Mouse (Mus musculus) small intestine, adult 2 months (tissue): ENCODE results near the gene Mink1.

ENCODE experiments used
- CTCF ChIP-seq: fragments of 200-500 bp; IDR thresholded peaks from 2 replicates; pipeline ENCODE4 v1.5.1; 2012; ENCODE audit warnings: low read depth, mild to moderate bottlenecking, control low read depth, inconsistent platforms, low read length, moderate library complexity, mixed read lengths; ENCODE audit not compliant: insufficient replicate concordance, insufficient read length; ENCODE audit errors: extremely low read depth
- POLR2A ChIP-seq: fragments of 200-500 bp; IDR thresholded peaks from 2 replicates; pipeline ENCODE4 v1.6.1; 2012; ENCODE audit warnings: low read depth, mild to moderate bottlenecking, control low read depth, inconsistent platforms, low read length, moderate library complexity

- TF ChIP-seq POLR2A (no peak), CTCF (no peak)
Measured at GRCm38 (mm10) chr11:70657573-70657972, 94.9 kb downstream of the Mink1 start.
